Mouse (Mus musculus): Measurements from ENCODE around the gene Plp2.

GRCm38 (mm10) chrX:7639536-7640325 is 31.5 kb downstream of the Plp2 start:
- no peak for TF ChIP-seq CTCF (IDR thresholded peaks at IDR 0.05; ENCODE audit: low read depth, low read length)
- TF ChIP-seq POLR2A (IDR thresholded peaks at IDR 0.05; ENCODE audit: insufficient read depth, low read length), result no peak
- TF ChIP-seq EP300 (IDR thresholded peaks at IDR 0.05; ENCODE audit: insufficient read depth, low read depth, low read length), result no peak

Measured in ES-Bruce4 (cell line).